ENCODE assay signal across 11 mouse cellular contexts in genomic region chr9:62253736-62254443, GRCm38 (mm10). TPM values are rescaled to one million over a fixed set of nuclear protein-coding genes. Genes with fewer than 3 reads are reported as not detected.
DNase-seq lines count a peak whose midpoint lies in the region; ATAC-seq and TF ChIP-seq lines count a peak whose summit lies in the region.
"Had no signal": no experiment of that assay in that cellular context is flagged by ENCODE, and none has a peak within 500 bp of the region (broad histone marks: within the 10 kb centered on the region; RNA-seq: fewer than 3 reads in every experiment).

No protein-coding gene starts in this region.

- no peak for ATAC-seq in intestine, postnatal 0 days
- no peak for ATAC-seq in intestine, embryonic 16.5 days
- peak; percentile 64 for ATAC-seq in megakaryocyte progenitor cell, adult 5-6 weeks (replicated peaks; ENCODE audit: poor library complexity)
- ATAC-seq in activated CD4-positive, CD25-positive, alpha-beta regulatory T cell, adult 4 months, result no peak

- H3K4me1 ChIP-seq in intestine, postnatal 0 days (replicated peaks; ENCODE audit: control insufficient read depth, insufficient read depth, low read length), result no peaks in the 10 kb centered on the region
- H3K4me1 ChIP-seq in intestine, embryonic 16.5 days (ENCODE audit: control insufficient read depth, insufficient read depth, low read length), result 0 out of 2 replicates have a peak, but pooled peaks cover 3% of the 10 kb centered on the region
- peaks cover 9 to 43% of the 10 kb centered on the region in 2 experiments; a peak in 3 of 4 replicates for H3K4me1 ChIP-seq in CH12.LX (ENCODE audit: control insufficient read depth in 1 of 2, insufficient read depth in 2 of 2)
- H3K4me1 ChIP-seq: liver, embryonic 15.5 days had no signal

- peak; percentile 69 for TF ChIP-seq RAD21 in CH12.LX (IDR thresholded peaks at IDR 0.05; ENCODE audit: low read depth, low read length)

- no peak overlapping the region for H3K27ac ChIP-seq in intestine, postnatal 0 days (ENCODE audit: low read depth, low read length)
- H3K27ac ChIP-seq in intestine, embryonic 16.5 days (ENCODE audit: low read length), result no peak overlapping the region
- H3K27ac ChIP-seq in CH12.LX (ENCODE audit: insufficient read depth, low read depth), result no peak overlapping the region
- H3K27ac ChIP-seq: liver, embryonic 15.5 days; neural tube, embryonic 15.5 days had no signal

- no peaks in the 10 kb centered on the region for H3K79me2 ChIP-seq in CH12.LX (replicated peaks; ENCODE audit: control insufficient read depth, extremely low read depth, insufficient read depth, poor library complexity, severe bottlenecking)

- no peak for TF ChIP-seq EP300 in CH12.LX (IDR thresholded peaks at IDR 0.05; ENCODE audit: low read length)

- WGBS in intestine, postnatal 0 days, result 10% methylated on average over 3 of the region's 3 CpGs
- WGBS in intestine, embryonic 16.5 days, result 15% methylated on average over 3 of the region's 3 CpGs

- no peak overlapping the region for H3K4me2 ChIP-seq in intestine, postnatal 0 days (replicated peaks; ENCODE audit: low read depth)
- H3K4me2 ChIP-seq in intestine, embryonic 16.5 days (ENCODE audit: low read depth, low read length), result no peak overlapping the region
- no peak overlapping the region for H3K4me2 ChIP-seq in CH12.LX (ENCODE audit: insufficient read depth, low read depth, poor library complexity, severe bottlenecking)
- H3K4me2 ChIP-seq: liver, embryonic 15.5 days; neural tube, embryonic 15.5 days had no signal

- intact Hi-C loops in gastrocnemius, postnatal 14 days (cut with DNase I; ENCODE audit: low total_unique reads), result no loop called here

- peak; percentile 77 for TF ChIP-seq CTCF in intestine, postnatal 0 days (IDR thresholded peaks at IDR 0.05; ENCODE audit: low read depth)
- TF ChIP-seq CTCF in CH12.LX (conservative IDR thresholded peaks at IDR 0.05 in 1 of 2, IDR thresholded peaks at IDR 0.05 in 1 of 2; ENCODE audit: low read depth in 2 of 2, low read length in 2 of 2), result peak; percentile 68 to 72

- DNase-seq in CH12.LX (ENCODE audit: extremely low read depth) (peak; percentile 75), R1 (ENCODE audit: low read depth, low spot score) (peak; percentile 66)
- no peak for DNase-seq in cerebellum, postnatal 36 days
- no peak for DNase-seq in gastrocnemius, postnatal 14 days
- DNase-seq: kidney, adult 18-20 months had no signal

- H3K27me3 ChIP-seq in intestine, postnatal 0 days (replicated peaks; ENCODE audit: control insufficient read depth, insufficient read depth, low read length), result no peaks in the 10 kb centered on the region
- no peaks in the 10 kb centered on the region for H3K27me3 ChIP-seq in intestine, embryonic 16.5 days (replicated peaks; ENCODE audit: control insufficient read depth, insufficient read depth, low read length)
- no peaks in the 10 kb centered on the region for H3K27me3 ChIP-seq in CH12.LX (replicated peaks)
- H3K27me3 ChIP-seq: liver, embryonic 15.5 days; neural tube, embryonic 15.5 days had no signal

- TF ChIP-seq POLR2A in CH12.LX (IDR thresholded peaks at IDR 0.05; ENCODE audit: low read depth, low read length), result no peak

- H3K9ac ChIP-seq in intestine, postnatal 0 days (ENCODE audit: low read depth, low read length), result no peak overlapping the region
- H3K9ac ChIP-seq in intestine, embryonic 16.5 days (ENCODE audit: low read depth, low read length), result no peak overlapping the region
- no peak overlapping the region for H3K9ac ChIP-seq in CH12.LX (ENCODE audit: insufficient read depth, low read depth)
- H3K9ac ChIP-seq: liver, embryonic 15.5 days; neural tube, embryonic 15.5 days had no signal

- no peaks in the 10 kb centered on the region for H3K9me3 ChIP-seq in intestine, postnatal 0 days (ENCODE audit: control insufficient read depth)
- H3K9me3 ChIP-seq in intestine, embryonic 16.5 days (ENCODE audit: control insufficient read depth, low read length), result no peaks in the 10 kb centered on the region
- peaks cover 2% of the 10 kb centered on the region for H3K9me3 ChIP-seq in CH12.LX (replicated peaks; ENCODE audit: low read length)
- H3K9me3 ChIP-seq: liver, embryonic 15.5 days; neural tube, embryonic 15.5 days had no signal

- dilution Hi-C loops in CH12.LX (cut with MboI; ENCODE audit: extremely low pct_ligation_motif_present, extremely low pct_unique_long_range_greater_than_20kb, low sequenced_read_pairs), result no loop called here

- no peaks in the 10 kb centered on the region for H3K36me3 ChIP-seq in intestine, postnatal 0 days (ENCODE audit: control insufficient read depth, insufficient read depth)
- H3K36me3 ChIP-seq in intestine, embryonic 16.5 days (ENCODE audit: control insufficient read depth, insufficient read depth, low read length), result no peaks in the 10 kb centered on the region
- no peaks in the 10 kb centered on the region for H3K36me3 ChIP-seq in CH12.LX (replicated peaks in 1 of 2; ENCODE audit: control insufficient read depth in 1 of 2, insufficient read depth in 1 of 2, low read length in 1 of 2)
- H3K36me3 ChIP-seq: liver, embryonic 15.5 days; neural tube, embryonic 15.5 days had no signal

- in situ Hi-C loops in CH12.LX (cut with MboI; ENCODE audit: low pct_ligation_motif_present, low pct_unique_long_range_greater_than_20kb, low sequenced_read_pairs), result no loop called here

- H3K4me3 ChIP-seq in intestine, postnatal 0 days (ENCODE audit: low read depth, low read length), result no peak overlapping the region
- H3K4me3 ChIP-seq in intestine, embryonic 16.5 days (ENCODE audit: low read length), result no peak overlapping the region
- H3K4me3 ChIP-seq in CH12.LX (replicated peaks in 1 of 3; ENCODE audit: low read depth in 2 of 3, low read length in 2 of 3, poor library complexity in 1 of 3), result no peak overlapping the region
- H3K4me3 ChIP-seq: liver, embryonic 15.5 days; neural tube, embryonic 15.5 days had no signal

TF ChIP-seq in CH12.LX, 34 proteins besides CTCF, POLR2A, EP300 and RAD21:
- no peak for TF ChIP-seq USF2 (conservative IDR thresholded peaks at IDR 0.05; ENCODE audit: low read depth, low read length)
- TF ChIP-seq MXI1 (IDR thresholded peaks at IDR 0.05; ENCODE audit: low read depth, low read length), result no peak
- TF ChIP-seq ZNF384 (IDR thresholded peaks at IDR 0.05; ENCODE audit: low read depth, low read length), result no peak
- no peak for TF ChIP-seq KAT2A (IDR thresholded peaks at IDR 0.05; ENCODE audit: insufficient replicate concordance, low read length)
- TF ChIP-seq MYC (IDR thresholded peaks at IDR 0.05; ENCODE audit: low read depth, low read length), result peak; percentile 61; the same call in 1 of the 2 replicates
- 0 out of 2 replicates have a peak, but pooled peaks have one; percentile 20 for TF ChIP-seq BHLHE40 (IDR thresholded peaks at IDR 0.05; ENCODE audit: low read depth, low read length)
- TF ChIP-seq PAX5 (IDR thresholded peaks at IDR 0.05; ENCODE audit: low read length), result no peak
- TF ChIP-seq MEF2A (IDR thresholded peaks at IDR 0.05; ENCODE audit: borderline replicate concordance, low read depth, low read length), result no peak
- no peak for TF ChIP-seq ETS1 (conservative IDR thresholded peaks at IDR 0.05; ENCODE audit: low read depth, low read length)
- TF ChIP-seq RCOR1 (conservative IDR thresholded peaks at IDR 0.05; ENCODE audit: low read depth, low read length), result no peak
- no peak for TF ChIP-seq MAZ (IDR thresholded peaks at IDR 0.05; ENCODE audit: low read depth, low read length)
- peak; percentile 52 for TF ChIP-seq SMC3 (IDR thresholded peaks at IDR 0.05; ENCODE audit: low read depth, low read length)

RNA-seq across cellular contexts. Expression of gene Spesp1, which starts 28.1 kb away (rescaled TPM):
- polyA plus RNA-seq in intestine, postnatal 0 days (2015; fragmentation: Nextera tagmentation; extraction: Ambion mirVana), result not detected in 2 replicates
- not detected in 2 replicates for polyA plus RNA-seq in intestine, embryonic 16.5 days (2015; fragmentation: Nextera tagmentation; extraction: Ambion mirVana)
- not detected in 2 replicates for total RNA-seq in CH12.LX (2012; rRNA removed)
- total RNA-seq in CH12.LX (2014; rRNA removed), result not detected in 2 replicates
- polyA plus RNA-seq in CH12.LX (2012; ENCODE audit: insufficient read length, low read depth), result not detected in 2 replicates
- total RNA-seq in megakaryocyte progenitor cell, adult 5-6 weeks (2015), result not detected in 2 replicates
- total RNA-seq in megakaryocyte progenitor cell, adult 5-6 weeks (2017), result not detected in 2 replicates
- not detected for polyA plus RNA-seq in activated CD4-positive, CD25-positive, alpha-beta regulatory T cell, adult 4 months (2017; shearing (Covaris generic))
- not detected for total RNA-seq in gastrocnemius, postnatal 14 days (2021)
- polyA plus RNA-seq: liver, embryonic 15.5 days; neural tube, embryonic 15.5 days had no signal

Comparison
In these comparisons a context has a peak if more than half of its experiments do, and no peak if none do; other contexts are left out.
1. DNase-seq: peak in CH12.LX (single experiment) and R1 (single experiment); none in cerebellum, postnatal 36 days (0 of 2) and gastrocnemius, postnatal 14 days (single experiment).